Mouse (Mus musculus) CH12.LX (cell line): ENCODE results near the gene Exosc7. TPM values are rescaled to one million over a fixed set of nuclear protein-coding genes. Genes with fewer than 3 reads are reported as not detected.

Experiments
- DNase-seq: peaks from one replicate; pipeline ENCODE4 v3.0.0-alpha.2; 2013; ENCODE audit errors: extremely low read depth
- H3K27ac ChIP-seq: 2 replicates; pipeline ENCODE4 v1.5.1; 2012; ENCODE audit warnings: low read depth, mild to moderate bottlenecking, control low read depth, moderate library complexity; ENCODE audit not compliant: insufficient read depth
- H3K27me3 ChIP-seq: replicated peaks from 2 replicates; pipeline ENCODE3; 2012; ENCODE audit warnings: inconsistent platforms
- H3K36me3 ChIP-seq, 2 experiments: replicated peaks in 1 of 2; 2 replicates each; pipeline versions ENCODE3 to v1.6.1; 2012; ENCODE audit warnings: inconsistent platforms in 1 of 2, low read length in 1 of 2, mild to moderate bottlenecking in 1 of 2, mixed read lengths in 1 of 2, moderate library complexity in 1 of 2; ENCODE audit not compliant: control insufficient read depth in 1 of 2, insufficient read depth in 1 of 2
- H3K4me1 ChIP-seq, 2 experiments: 2 replicates each; pipeline ENCODE4 v1.6.1; 2012; ENCODE audit warnings: inconsistent platforms in 1 of 2, moderate library complexity in 1 of 2; ENCODE audit not compliant: insufficient read depth in 2 of 2, control insufficient read depth in 1 of 2
- H3K4me2 ChIP-seq: 2 replicates; pipeline ENCODE4 v1.6.1; 2012; ENCODE audit warnings: low read depth, mild to moderate bottlenecking, control low read depth; ENCODE audit not compliant: poor library complexity, insufficient read depth, severe bottlenecking
- H3K4me3 ChIP-seq, 3 experiments: fragments of 150-350 bp in 1 of 3; sonication (generic) in 1 of 3; replicated peaks in 1 of 3; 2 replicates each; pipeline versions ENCODE3 to v1.5.1; 2011 to 2012; ENCODE audit warnings: low read depth in 2 of 3, low read length in 2 of 3, mild to moderate bottlenecking in 2 of 3, moderate library complexity in 2 of 3, control low read depth in 1 of 3, improper control_type of control experiment in 1 of 3, inconsistent platforms in 1 of 3, mixed read lengths in 1 of 3; ENCODE audit not compliant: poor library complexity in 1 of 3
- H3K79me2 ChIP-seq: replicated peaks from 2 replicates; pipeline ENCODE4 v1.6.1; 2012; ENCODE audit warnings: mild to moderate bottlenecking, moderate library complexity; ENCODE audit not compliant: control insufficient read depth, poor library complexity, insufficient read depth, severe bottlenecking; ENCODE audit errors: extremely low read depth
- H3K9ac ChIP-seq: 2 replicates; pipeline ENCODE4 v1.6.1; 2012; ENCODE audit warnings: low read depth, mild to moderate bottlenecking, control low read depth, moderate library complexity; ENCODE audit not compliant: insufficient read depth
- H3K9me3 ChIP-seq: replicated peaks from 2 replicates; pipeline ENCODE3; 2012; ENCODE audit warnings: low read length, inconsistent platforms, mixed read lengths
- BHLHE40 ChIP-seq: IDR thresholded peaks from 2 replicates; pipeline ENCODE4 v1.6.1; 2011; ENCODE audit warnings: mild to moderate bottlenecking, low read depth, low read length, improper control_type of control experiment
- CHD1 ChIP-seq: IDR thresholded peaks from 2 replicates; pipeline ENCODE4 v1.6.1; 2012; ENCODE audit warnings: low read depth, low read length, improper control_type of control experiment, inconsistent platforms
- E2F4 ChIP-seq: IDR thresholded peaks from 2 replicates; pipeline ENCODE4 v1.6.1; 2011; ENCODE audit warnings: low read depth, low read length, improper control_type of control experiment; ENCODE audit not compliant: insufficient replicate concordance
- ELF1 ChIP-seq: IDR thresholded peaks from 2 replicates; pipeline ENCODE4 v1.6.1; 2014; ENCODE audit warnings: low read depth, mild to moderate bottlenecking, inconsistent platforms, low read length, improper control_type of control experiment
- EP300 ChIP-seq: IDR thresholded peaks from 2 replicates; pipeline ENCODE4 v1.6.1; 2011; ENCODE audit warnings: low read length, improper control_type of control experiment
- ETS1 ChIP-seq: conservative IDR thresholded peaks from 2 replicates; pipeline ENCODE4 v1.6.1; 2012; ENCODE audit warnings: low read depth, mild to moderate bottlenecking, inconsistent platforms, low read length, improper control_type of control experiment, moderate library complexity
- GABPA ChIP-seq: IDR thresholded peaks from 2 replicates; pipeline ENCODE4 v1.6.1; 2012; ENCODE audit warnings: low read depth, low read length, improper control_type of control experiment, inconsistent platforms; ENCODE audit not compliant: insufficient replicate concordance
- HCFC1 ChIP-seq: IDR thresholded peaks from 2 replicates; pipeline ENCODE4 v1.6.1; 2012; ENCODE audit warnings: low read depth, mild to moderate bottlenecking, inconsistent platforms, low read length, improper control_type of control experiment
- IRF4 ChIP-seq: IDR thresholded peaks from 2 replicates; pipeline ENCODE4 v1.6.1; 2014; ENCODE audit warnings: low read depth, mild to moderate bottlenecking, inconsistent platforms, low read length, improper control_type of control experiment
- MAZ ChIP-seq: IDR thresholded peaks from 2 replicates; pipeline ENCODE4 v1.6.1; 2012; ENCODE audit warnings: low read depth, mild to moderate bottlenecking, inconsistent platforms, low read length, improper control_type of control experiment, moderate library complexity
- MEF2A ChIP-seq: IDR thresholded peaks from 2 replicates; pipeline ENCODE4 v1.6.1; 2014; ENCODE audit warnings: low read depth, mild to moderate bottlenecking, inconsistent platforms, low read length, improper control_type of control experiment, borderline replicate concordance
- NRF1 ChIP-seq: IDR thresholded peaks from 2 replicates; pipeline ENCODE4 v1.6.1; 2014; ENCODE audit warnings: low read depth, mild to moderate bottlenecking, inconsistent platforms, low read length, improper control_type of control experiment, moderate library complexity
- POLR2A ChIP-seq: IDR thresholded peaks from 2 replicates; pipeline ENCODE4 v1.6.1; 2011; ENCODE audit warnings: low read depth, mild to moderate bottlenecking, improper control_type of control experiment, low read length
- RAD21 ChIP-seq: IDR thresholded peaks from 2 replicates; pipeline ENCODE4 v1.6.1; 2011; ENCODE audit warnings: low read depth, mild to moderate bottlenecking, low read length, improper control_type of control experiment, moderate library complexity
- RCOR1 ChIP-seq: conservative IDR thresholded peaks from 2 replicates; pipeline ENCODE4 v1.6.1; 2012; ENCODE audit warnings: low read depth, mild to moderate bottlenecking, inconsistent platforms, low read length, improper control_type of control experiment
- UBTF ChIP-seq: IDR thresholded peaks from 2 replicates; pipeline ENCODE4 v1.6.1; 2012; ENCODE audit warnings: low read depth, mild to moderate bottlenecking, inconsistent platforms, low read length, improper control_type of control experiment, moderate library complexity
- USF2 ChIP-seq: conservative IDR thresholded peaks from 2 replicates; pipeline ENCODE4 v1.6.1; 2011; ENCODE audit warnings: low read depth, low read length, improper control_type of control experiment
- ZC3H11A ChIP-seq: IDR thresholded peaks from 2 replicates; pipeline ENCODE4 v1.6.1; 2012; ENCODE audit warnings: low read depth, mild to moderate bottlenecking, inconsistent platforms, low read length, improper control_type of control experiment
- ZKSCAN1 ChIP-seq: IDR thresholded peaks from 2 replicates; pipeline ENCODE4 v1.6.1; 2012; ENCODE audit warnings: low read depth, inconsistent platforms, low read length, improper control_type of control experiment, borderline replicate concordance
- ZMIZ1 ChIP-seq: IDR thresholded peaks from 2 replicates; pipeline ENCODE4 v1.6.1; 2012; ENCODE audit warnings: low read depth, mild to moderate bottlenecking, inconsistent platforms, low read length, improper control_type of control experiment
- ZNF384 ChIP-seq: IDR thresholded peaks from 2 replicates; pipeline ENCODE4 v1.6.1; 2012; ENCODE audit warnings: low read depth, low read length, improper control_type of control experiment, inconsistent platforms
- dilution Hi-C: fragments of 300-500 bp; cut with MboI; formaldehyde crosslinking; loops from 2 replicates; pipeline ENCODE4 v1.14.3; 2020; ENCODE audit warnings: low sequenced_read_pairs; ENCODE audit not compliant: extremely low pct_unique_long_range_greater_than_20kb, extremely low pct_ligation_motif_present
- in situ Hi-C: fragments of 300-500 bp; cut with MboI; formaldehyde crosslinking; loops from 3 replicates; pipeline ENCODE4 v1.14.3; 2019; ENCODE audit warnings: low sequenced_read_pairs, low pct_ligation_motif_present, low pct_unique_long_range_greater_than_20kb, mixed read lengths
- polyA plus RNA-seq: library from polyadenylated mRNA; unstranded; fragments of >175 nt; gene quantifications from 2 replicates; pipeline ENCODE4 v1.2.1, GENCODE M21; 2012; ENCODE audit warnings: low read depth; ENCODE audit not compliant: insufficient read length
- total RNA-seq, 2 experiments: library from RNA; depleted of rRNA; stranded (reverse); fragments of 300-350 nt in 1 of 2; fragments of >200 nt in 1 of 2; gene quantifications; 2 replicates each; pipeline ENCODE4 v1.2.3; 2012 to 2014

The Exosc7 gene
- total and polyA plus RNA-seq, 3 experiments: 135 to 143 (median 139) TPM

GRCm38 (mm10) chr9:123156910-123157361, 43.9 kb downstream of the Exosc7 start:
- no peak overlapping the region for H3K9ac ChIP-seq

GRCm38 (mm10) chr9:123157699-123158098, 44.7 kb downstream of the Exosc7 start:
- no peak overlapping the region for H3K9ac ChIP-seq
- no peak overlapping the region for H3K4me3 ChIP-seq
- no peaks in the 10 kb centered on the region for H3K9me3 ChIP-seq
- H3K4me2 ChIP-seq: no peak overlapping the region
- peaks cover 0 to 3% of the 10 kb centered on the region in 2 experiments for H3K36me3 ChIP-seq
- no peaks in the 10 kb centered on the region for H3K79me2 ChIP-seq
- peaks cover 4 to 7% of the 10 kb centered on the region in 2 experiments; a peak in 3 of 4 replicates for H3K4me1 ChIP-seq
- TF ChIP-seq RCOR1 (no peak), E2F4 (no peak), GABPA (no peak), RAD21 (no peak), ETS1 (no peak), ELF1 (no peak), POLR2A (no peak), USF2 (no peak)
- in situ Hi-C loops: loop anchor here (10.0 kb wide), 1 partner anchor 297 kb away; no protein-coding TSS in a partner anchor
- H3K27ac ChIP-seq: no peak overlapping the region
- DNase-seq: no peak
- H3K27me3 ChIP-seq: no peaks in the 10 kb centered on the region
- dilution Hi-C loops: no loop called here

More at GRCm38 (mm10) chr9:123156910-123157361, 43.9 kb downstream of the Exosc7 start:
- dilution Hi-C loops: no loop called here
- H3K9me3 ChIP-seq: no peaks in the 10 kb centered on the region
- TF ChIP-seq BHLHE40: no peak
- TF ChIP-seq MEF2A: no peak
- no peak for TF ChIP-seq EP300
- no peak for TF ChIP-seq ZC3H11A
- TF ChIP-seq ZMIZ1: no peak
- no peak for TF ChIP-seq MAZ
- no peak for TF ChIP-seq IRF4
- no peak for TF ChIP-seq CHD1
- TF ChIP-seq ZNF384: no peak
- TF ChIP-seq HCFC1: no peak
- TF ChIP-seq ZKSCAN1: no peak
- TF ChIP-seq ELF1: no peak
- TF ChIP-seq NRF1: no peak
- no peak for TF ChIP-seq UBTF
- peaks cover 2 to 5% of the 10 kb centered on the region in 2 experiments; a peak in 2 of 4 replicates for H3K4me1 ChIP-seq
- H3K79me2 ChIP-seq: no peaks in the 10 kb centered on the region
- no peak overlapping the region for H3K4me2 ChIP-seq
- no peaks in the 10 kb centered on the region for H3K27me3 ChIP-seq
- no peak overlapping the region for H3K4me3 ChIP-seq
- no peak for DNase-seq
- H3K36me3 ChIP-seq: peaks cover 0 to 3% of the 10 kb centered on the region in 2 experiments
- H3K27ac ChIP-seq: no peak overlapping the region
- in situ Hi-C loops: loop anchor here (10.0 kb wide), 1 partner anchor 298 kb away; no protein-coding TSS in a partner anchor
